Mouse (Mus musculus): ENCODE data around the gene R3hdm2. TPM values are rescaled to one million over a fixed set of nuclear protein-coding genes. Genes with fewer than 3 reads are reported as not detected.

Gene R3hdm2
- total and polyA plus RNA-seq, 2 experiments from 2014 or later: 37.2 to 51.0 TPM

DNA sequence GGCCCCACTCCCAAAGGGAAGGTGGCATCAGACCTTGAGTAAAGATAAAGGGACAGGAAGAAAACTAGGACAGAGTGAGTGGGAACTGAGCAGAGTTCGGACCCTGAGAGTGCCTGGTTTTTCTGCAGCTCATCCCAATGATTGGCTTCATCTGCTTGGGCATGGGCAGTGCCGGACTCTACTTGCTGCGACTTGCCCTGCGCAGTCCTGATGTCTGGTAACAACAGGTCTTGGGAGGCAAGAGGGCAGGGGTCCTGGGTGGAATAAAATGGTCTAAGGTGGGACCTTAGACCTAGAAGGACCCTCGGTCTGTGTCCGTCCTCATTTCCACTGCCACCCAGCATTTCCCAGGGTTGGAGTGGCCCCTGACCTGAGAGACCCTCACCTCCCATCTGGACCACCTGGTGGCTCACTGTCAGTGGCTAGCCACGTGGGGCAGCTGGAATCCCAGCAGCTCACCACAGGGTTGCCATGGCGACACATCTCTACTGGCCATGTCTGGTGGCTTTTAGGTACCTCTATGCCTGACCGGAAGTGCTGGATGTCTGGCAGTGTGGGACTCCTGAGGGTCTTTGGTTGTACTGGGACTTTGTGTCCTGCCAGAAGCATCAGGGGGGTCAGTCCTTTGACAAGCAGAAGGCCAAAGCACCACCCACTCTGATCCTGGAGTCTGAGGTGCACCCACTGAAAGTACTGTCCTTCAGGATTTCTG, 135.3 kb downstream of the R3hdm2 start:
- ATAC-seq (no peak), DNase-seq (no peak)
- TF ChIP-seq CTCF (IDR thresholded peaks at IDR 0.05; ENCODE audit: low read depth): no peak
- H3K9me3 ChIP-seq (ENCODE audit: low read length): no peaks in the 10 kb centered on the region
- no peak overlapping the region for H3K27ac ChIP-seq (ENCODE audit: low read depth, low read length)
- no peak overlapping the region for H3K9ac ChIP-seq
- 0 out of 2 replicates have a peak, but pooled peaks cover 10% of the 10 kb centered on the region for H3K27me3 ChIP-seq (ENCODE audit: insufficient read depth, low read length)
- WGBS: 39% methylated on average over 9 of the region's 9 CpGs
- no peak overlapping the region for H3K4me3 ChIP-seq (ENCODE audit: low read depth, low read length)
- H3K4me2 ChIP-seq (ENCODE audit: low read depth): no peak overlapping the region
- peaks cover 9% of the 10 kb centered on the region for H3K36me3 ChIP-seq (ENCODE audit: insufficient read depth)
- peaks cover 23% of the 10 kb centered on the region for H3K4me1 ChIP-seq (ENCODE audit: insufficient read depth)

DNA sequence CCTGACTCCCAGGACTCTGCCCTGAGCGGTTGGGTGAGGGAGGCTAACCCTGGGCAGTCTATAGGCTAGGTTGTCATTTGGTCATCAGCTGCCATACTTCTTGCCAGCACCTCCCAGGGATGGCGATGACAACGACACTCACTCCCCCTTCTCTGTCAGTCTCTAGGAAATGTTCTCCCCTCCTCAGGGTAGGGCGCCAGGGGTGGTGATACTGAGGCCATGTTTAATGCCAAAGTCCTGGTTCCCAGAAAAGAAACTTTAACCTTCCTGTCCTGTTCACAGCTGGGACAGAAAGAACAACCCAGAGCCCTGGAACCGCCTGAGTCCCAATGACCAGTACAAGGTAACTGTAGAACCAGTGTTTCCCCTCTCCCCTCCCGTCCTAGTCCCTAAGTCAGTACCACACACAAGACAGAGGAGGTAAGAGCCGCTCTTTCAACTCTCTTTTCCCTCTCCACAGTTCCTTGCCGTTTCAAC, 135.9 kb downstream of the R3hdm2 start:
- DNase-seq (no peak), ATAC-seq (no peak)
- Histone ChIP-seq H3K9me3 (ENCODE audit: low read length) (no peaks in the 10 kb centered on the region), H3K9ac (no peak overlapping the region), H3K4me1 (ENCODE audit: insufficient read depth) (peaks cover 17% of the 10 kb centered on the region), H3K36me3 (ENCODE audit: insufficient read depth) (peaks cover 9% of the 10 kb centered on the region), H3K27me3 (ENCODE audit: insufficient read depth, low read length) (0 out of 2 replicates have a peak, but pooled peaks cover 10% of the 10 kb centered on the region), H3K27ac (ENCODE audit: low read depth, low read length) (no peak overlapping the region), H3K4me3 (ENCODE audit: low read depth, low read length) (no peak overlapping the region), H3K4me2 (ENCODE audit: low read depth) (no peak overlapping the region)
- 30% methylated on average over 8 of the region's 8 CpGs for WGBS
- TF ChIP-seq CTCF (IDR thresholded peaks at IDR 0.05; ENCODE audit: low read depth): no peak

DNA sequence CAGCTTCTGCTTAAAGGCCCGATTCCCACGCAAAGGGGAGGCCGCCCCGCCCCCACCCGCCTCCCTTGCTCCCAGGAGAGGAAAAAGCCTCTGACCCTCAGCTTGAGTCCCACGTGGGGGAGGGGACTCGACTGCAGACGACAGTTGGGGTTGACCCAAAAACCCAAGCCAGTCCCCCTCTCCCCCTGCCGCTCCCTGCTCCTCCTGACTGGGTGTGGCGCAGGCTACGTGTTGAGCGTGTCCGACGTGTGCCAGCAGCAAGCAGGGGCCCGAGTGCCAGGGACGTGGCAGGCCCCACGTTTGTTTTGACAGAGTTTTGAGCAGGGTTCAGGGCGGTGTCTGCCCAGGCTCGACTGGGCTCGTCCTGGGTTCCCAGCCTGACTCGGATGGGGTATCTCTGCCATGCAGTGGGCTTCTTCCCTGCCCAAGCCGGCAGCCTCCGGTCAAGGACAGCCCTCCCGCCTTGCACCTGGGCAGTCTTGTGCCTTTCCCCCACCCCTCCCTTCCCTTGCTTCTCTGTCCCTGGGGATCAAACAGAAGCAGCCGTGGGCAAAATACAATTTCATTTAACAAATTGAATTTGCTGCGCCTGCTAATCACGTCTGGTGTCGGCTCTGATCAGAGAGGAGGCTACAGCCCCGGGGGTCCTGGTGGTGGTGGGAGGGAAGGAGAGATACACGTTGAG, 136.6 kb downstream of the R3hdm2 start:
- WGBS: 15% methylated on average over 30 of the region's 30 CpGs
- no peak overlapping the region for H3K27ac ChIP-seq (ENCODE audit: low read depth, low read length)
- no peaks in the 10 kb centered on the region for H3K9me3 ChIP-seq (ENCODE audit: low read length)
- TF ChIP-seq CTCF (IDR thresholded peaks at IDR 0.05; ENCODE audit: low read depth): no peak
- ATAC-seq: no peak
- H3K9ac ChIP-seq: no peak overlapping the region
- peaks cover 9% of the 10 kb centered on the region for H3K36me3 ChIP-seq (ENCODE audit: insufficient read depth)
- DNase-seq: no peak
- H3K4me1 ChIP-seq (ENCODE audit: insufficient read depth): peaks cover 19% of the 10 kb centered on the region; the same call in 1 of the 2 replicates
- H3K27me3 ChIP-seq (ENCODE audit: insufficient read depth, low read length): 0 out of 2 replicates have a peak, but pooled peaks cover 10% of the 10 kb centered on the region
- no peak overlapping the region for H3K4me2 ChIP-seq (ENCODE audit: low read depth)
- H3K4me3 ChIP-seq (ENCODE audit: low read depth, low read length): no peak overlapping the region

DNA sequence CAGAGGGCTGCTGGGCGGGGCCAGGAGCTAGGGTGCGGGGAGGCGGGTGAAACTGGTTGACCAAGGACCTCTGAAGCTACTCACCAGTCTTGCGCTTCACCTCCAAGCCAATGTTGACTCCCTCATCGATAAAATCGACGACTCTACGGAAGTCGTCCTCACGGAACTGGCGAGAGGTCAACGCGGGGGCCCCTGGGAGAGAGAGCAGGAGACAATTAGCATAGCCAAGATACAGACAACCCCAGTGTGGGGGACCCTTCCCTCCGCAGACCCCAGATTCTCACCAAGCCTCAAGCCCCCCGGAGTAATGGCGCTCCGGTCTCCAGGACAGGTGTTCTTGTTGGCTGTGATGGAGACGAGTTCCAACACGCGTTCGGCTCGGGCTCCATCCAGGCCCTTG, 137.8 kb downstream of the R3hdm2 start:
- DNase-seq (no peak), ATAC-seq (no peak)
- Histone ChIP-seq H3K4me3 (ENCODE audit: low read depth, low read length) (no peak overlapping the region), H3K4me2 (ENCODE audit: low read depth) (no peak overlapping the region), H3K9ac (no peak overlapping the region), H3K27me3 (ENCODE audit: insufficient read depth, low read length) (0 out of 2 replicates have a peak, but pooled peaks cover 10% of the 10 kb centered on the region), H3K27ac (ENCODE audit: low read depth, low read length) (no peak overlapping the region), H3K36me3 (ENCODE audit: insufficient read depth) (peaks cover 9% of the 10 kb centered on the region), H3K4me1 (ENCODE audit: insufficient read depth) (peaks cover 15% of the 10 kb centered on the region; the same call in 1 of the 2 replicates), H3K9me3 (ENCODE audit: low read length) (no peaks in the 10 kb centered on the region)
- 95% methylated on average over 22 of the region's 22 CpGs for WGBS
- TF ChIP-seq CTCF (IDR thresholded peaks at IDR 0.05; ENCODE audit: low read depth): no peak

DNA sequence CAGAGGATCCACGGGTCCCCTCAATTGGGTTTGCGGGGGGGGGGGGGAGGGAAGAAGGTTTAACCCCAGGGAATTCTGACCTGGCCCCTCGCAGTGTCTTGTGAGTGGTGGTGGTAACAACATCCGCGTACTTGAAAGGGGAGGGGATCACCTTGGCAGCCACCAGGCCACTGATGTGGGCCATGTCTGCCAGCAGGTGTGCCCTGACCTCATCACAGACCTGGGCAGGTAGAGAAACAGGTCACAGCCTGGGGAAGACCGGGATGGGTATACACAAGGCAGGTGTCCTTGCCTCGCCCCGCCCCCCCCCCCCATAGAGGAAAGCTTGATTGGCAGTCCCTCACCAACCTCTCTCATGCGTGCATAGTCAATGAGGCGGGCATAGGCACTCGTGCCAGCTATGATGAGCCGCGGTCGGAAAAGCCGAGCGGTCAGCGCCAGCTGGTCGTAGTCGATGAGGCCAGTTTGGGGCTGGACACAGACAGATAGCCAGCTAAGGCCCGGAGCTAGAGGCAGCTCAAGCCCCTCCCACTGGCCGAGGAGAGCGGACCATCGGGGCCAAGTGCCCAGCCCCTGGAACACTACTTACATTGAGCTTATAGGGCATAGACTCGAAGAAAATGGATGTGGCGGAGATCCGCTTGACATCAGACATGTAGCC, 139.0 kb downstream of the R3hdm2 start:
- no peak overlapping the region for H3K9ac ChIP-seq
- H3K27me3 ChIP-seq (ENCODE audit: insufficient read depth, low read length): peaks cover 10% of the 10 kb centered on the region; the same call in 1 of the 2 replicates
- H3K4me1 ChIP-seq (ENCODE audit: insufficient read depth): 0 out of 2 replicates have a peak, but pooled peaks cover 5% of the 10 kb centered on the region
- H3K36me3 ChIP-seq (ENCODE audit: insufficient read depth): peaks cover 9% of the 10 kb centered on the region
- H3K9me3 ChIP-seq (ENCODE audit: low read length): no peaks in the 10 kb centered on the region
- 92% methylated on average over 25 of the region's 26 CpGs for WGBS
- no peak overlapping the region for H3K27ac ChIP-seq (ENCODE audit: low read depth, low read length)
- H3K4me2 ChIP-seq (ENCODE audit: low read depth): no peak overlapping the region
- no peak overlapping the region for H3K4me3 ChIP-seq (ENCODE audit: low read depth, low read length)
- ATAC-seq: no peak
- no peak for DNase-seq
- no peak for TF ChIP-seq CTCF (IDR thresholded peaks at IDR 0.05; ENCODE audit: low read depth)

DNA sequence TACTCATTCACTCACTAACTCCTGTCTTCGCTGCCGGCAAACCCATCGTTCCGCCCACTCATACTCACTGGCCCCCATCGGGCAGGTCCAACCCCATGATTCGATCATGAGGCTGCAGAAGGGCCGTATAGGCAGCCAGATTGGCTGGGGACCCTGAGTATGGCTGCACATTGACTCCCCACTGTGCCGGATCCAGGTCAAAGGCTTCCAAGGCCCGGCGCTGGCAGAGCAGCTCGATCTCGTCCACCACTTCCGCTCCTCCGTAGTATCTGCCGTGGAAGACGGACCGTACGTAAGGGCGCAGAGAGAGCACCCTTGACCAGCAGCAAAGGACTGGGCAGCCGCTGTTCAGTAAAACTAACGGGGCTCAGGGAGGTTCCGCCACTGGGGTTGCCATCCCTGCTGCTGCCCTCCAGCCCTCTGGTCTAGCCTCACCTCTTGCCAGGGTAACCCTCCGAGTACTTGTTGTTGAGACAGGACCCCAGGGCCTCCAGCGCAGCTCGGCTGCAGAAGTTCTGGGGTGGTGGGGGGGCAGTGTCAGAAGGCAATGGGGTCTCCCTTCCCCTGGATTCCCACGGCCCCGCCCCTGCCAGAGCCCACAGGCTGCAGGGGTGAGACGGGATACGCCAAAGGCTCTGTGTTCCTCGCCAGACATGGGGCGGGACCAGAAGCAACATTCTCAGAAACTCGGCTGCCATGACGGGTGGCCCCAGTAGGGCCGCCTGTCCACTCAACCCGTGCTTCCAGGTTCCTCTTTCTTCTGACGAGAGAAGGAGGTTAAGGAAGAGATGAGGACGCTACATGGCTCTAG, 140.0 kb downstream of the R3hdm2 start:
- peaks cover 7% of the 10 kb centered on the region for H3K27me3 ChIP-seq (ENCODE audit: insufficient read depth, low read length)
- H3K27ac ChIP-seq (ENCODE audit: low read depth, low read length): no peak overlapping the region
- no peaks in the 10 kb centered on the region for H3K9me3 ChIP-seq (ENCODE audit: low read length)
- H3K9ac ChIP-seq: no peak overlapping the region
- no peak for ATAC-seq
- H3K4me3 ChIP-seq (ENCODE audit: low read depth, low read length): no peak overlapping the region
- no peak for DNase-seq
- 0 out of 2 replicates have a peak, but pooled peaks cover 5% of the 10 kb centered on the region for H3K4me1 ChIP-seq (ENCODE audit: insufficient read depth)
- H3K4me2 ChIP-seq (ENCODE audit: low read depth): no peak overlapping the region
- no peak for TF ChIP-seq CTCF (IDR thresholded peaks at IDR 0.05; ENCODE audit: low read depth)
- peaks cover 9% of the 10 kb centered on the region for H3K36me3 ChIP-seq (ENCODE audit: insufficient read depth)
- 96% methylated on average over 37 of the region's 37 CpGs for WGBS

Data from forebrain, postnatal 0 days (tissue).